Mouse (Mus musculus) lung, postnatal 0 days (tissue): ENCODE measurements around the gene Cdr2l.

Experiments
- CTCF ChIP-seq: IDR thresholded peaks from 2 replicates; pipeline ENCODE4 v1.5.1; 2016; ENCODE audit warnings: antibody characterized with exemption, mild to moderate bottlenecking
- EP300 ChIP-seq: IDR thresholded peaks from 2 replicates; pipeline ENCODE4 v1.6.1; 2016; ENCODE audit warnings: antibody characterized with exemption, mild to moderate bottlenecking, control low read depth

DNA sequence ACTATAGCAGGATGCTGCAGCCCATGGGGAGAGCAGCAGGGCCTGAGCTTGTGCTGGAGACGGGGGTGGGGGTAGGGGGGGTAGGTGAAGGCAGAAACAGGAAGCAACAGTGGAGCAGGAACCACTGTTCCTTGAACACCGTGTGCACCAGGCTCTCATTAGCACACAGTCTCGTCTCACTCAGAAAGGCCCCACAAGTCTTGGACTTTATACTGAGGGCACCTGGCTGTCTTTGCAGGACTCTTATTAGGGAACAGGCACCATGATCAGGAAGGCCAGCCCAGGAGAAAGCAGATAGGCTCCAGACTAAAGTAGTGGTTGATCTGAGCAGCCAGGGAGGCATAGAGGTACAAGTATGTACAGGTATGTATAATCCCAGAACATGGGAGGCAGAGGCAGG lies 44.4 kb upstream of the Cdr2l start:
- TF ChIP-seq CTCF (no peak), EP300 (no peak)
